Mouse (Mus musculus) erythroblast, embryonic 14.5 days (primary cell): ENCODE measurements around the gene Wdr38.

ENCODE experiments used
- GATA1 ChIP-seq: IDR thresholded peaks from 2 replicates; pipeline ENCODE4 v1.6.1; 2012; ENCODE audit warnings: low read length, inconsistent platforms, mixed read lengths
- TAL1 ChIP-seq: IDR thresholded peaks from 3 replicates; pipeline ENCODE4 v1.6.1; 2012; ENCODE audit warnings: low read length, inconsistent platforms, mixed read lengths

GRCm38 (mm10) chr2:38953152-38953883, 44.0 kb upstream of the Wdr38 start:
- TF ChIP-seq TAL1, result no peak
- TF ChIP-seq GATA1, result no peak
